Mouse (Mus musculus) olfactory bulb, adult 2 months (tissue): ENCODE measurements around the gene Armc9. TPM values are rescaled to one million over a fixed set of nuclear protein-coding genes. Genes with fewer than 3 reads are reported as not detected.

Experiments used
- H3K27ac ChIP-seq: fragments of 200-500 bp; 2 replicates; pipeline ENCODE4 v1.5.1; 2012; ENCODE audit warnings: low read depth, low read length; ENCODE audit not compliant: insufficient read depth
- H3K4me1 ChIP-seq: fragments of 200-500 bp; 2 replicates; pipeline ENCODE4 v1.6.1; 2012; ENCODE audit warnings: low read length; ENCODE audit not compliant: control insufficient read depth, insufficient read depth
- H3K4me3 ChIP-seq: fragments of 200-500 bp; 2 replicates; pipeline ENCODE4 v1.5.1; 2012; ENCODE audit warnings: mild to moderate bottlenecking, low read depth, low read length, moderate library complexity; ENCODE audit not compliant: insufficient read depth
- CTCF ChIP-seq: fragments of 200-500 bp; IDR thresholded peaks from 2 replicates; pipeline ENCODE4 v1.5.1; 2012; ENCODE audit warnings: low read depth, mild to moderate bottlenecking, low read length, moderate library complexity; ENCODE audit not compliant: insufficient read depth
- POLR2A ChIP-seq: fragments of 200-500 bp; IDR thresholded peaks from 2 replicates; pipeline ENCODE4 v1.6.1; 2012; ENCODE audit warnings: mild to moderate bottlenecking, low read depth, low read length, moderate library complexity; ENCODE audit not compliant: insufficient read depth
- WGBS: fragments of 180-500 bp; shearing (Covaris S2); methylation state at CpG from one replicate; pipeline ENCODE4 v1.1.7; 2018; 5-methylcytosine and 5-hydroxymethylcytosine counted together
- polyA plus RNA-seq: library from polyadenylated mRNA; stranded (reverse); fragments of >200 nt; gene quantifications from 2 replicates; pipeline ENCODE4 v1.2.4, GENCODE M21; 2012; ENCODE audit warnings: low replicate concordance; ENCODE audit not compliant: missing spikeins, insufficient read depth, insufficient read length

The Armc9 gene
- polyA plus RNA-seq, 1 experiment = not detected

- H3K27ac ChIP-seq = no peak overlapping the region
- H3K4me1 ChIP-seq = peaks cover 3% of the 10 kb centered on the region; the same call in 1 of the 2 replicates
- no peak for TF ChIP-seq POLR2A
- no peak overlapping the region for H3K4me3 ChIP-seq
- WGBS = 90% methylated on average over 4 of the region's 4 CpGs
Observed at GRCm38 (mm10) chr1:86183577-86184263, 29.1 kb downstream of the Armc9 start.

- H3K4me3 ChIP-seq = no peak overlapping the region
- 88% methylated on average over 7 of the region's 7 CpGs for WGBS
- TF ChIP-seq CTCF = no peak
- TF ChIP-seq POLR2A = no peak
- H3K27ac ChIP-seq = no peak overlapping the region
- H3K4me1 ChIP-seq = peaks cover 6% of the 10 kb centered on the region; the same call in 1 of the 2 replicates
Observed at GRCm38 (mm10) chr1:86186762-86187161, 32.2 kb downstream of the Armc9 start.

GRCm38 (mm10) chr1:86187856-86188255 lies 33.3 kb downstream of the Armc9 start:
- WGBS = 64% methylated on average over 2 of the region's 2 CpGs
- Histone ChIP-seq H3K4me1 (peaks cover 6% of the 10 kb centered on the region; the same call in 1 of the 2 replicates), H3K4me3 (no peak overlapping the region), H3K27ac (no peak overlapping the region)
- TF ChIP-seq POLR2A (no peak), CTCF (no peak)

- H3K4me1 ChIP-seq = peaks cover 6% of the 10 kb centered on the region; the same call in 1 of the 2 replicates
- WGBS = 55% methylated on average over 2 of the region's 2 CpGs
- no peak overlapping the region for H3K27ac ChIP-seq
- H3K4me3 ChIP-seq = no peak overlapping the region
- TF ChIP-seq CTCF = no peak
- TF ChIP-seq POLR2A = no peak
Observed at GRCm38 (mm10) chr1:86188271-86188670, 33.7 kb downstream of the Armc9 start.

GRCm38 (mm10) chr1:86189034-86189702 lies 34.6 kb downstream of the Armc9 start:
- peaks cover 6% of the 10 kb centered on the region; the same call in 1 of the 2 replicates for H3K4me1 ChIP-seq
- 90% methylated on average over 6 of the region's 6 CpGs for WGBS
- H3K4me3 ChIP-seq = no peak overlapping the region
- H3K27ac ChIP-seq = no peak overlapping the region
- TF ChIP-seq CTCF (no peak), POLR2A (no peak)

- WGBS = 90% methylated on average over 6 of the region's 6 CpGs
- TF ChIP-seq POLR2A (no peak), CTCF (no peak)
- Histone ChIP-seq H3K27ac (no peak overlapping the region), H3K4me1 (peaks cover 6% of the 10 kb centered on the region; the same call in 1 of the 2 replicates), H3K4me3 (no peak overlapping the region)
Observed at GRCm38 (mm10) chr1:86190843-86191242, 36.3 kb downstream of the Armc9 start.

GRCm38 (mm10) chr1:86194044-86194443 lies 39.5 kb downstream of the Armc9 start:
- H3K27ac ChIP-seq = no peak overlapping the region
- WGBS = 76% methylated on average over 7 of the region's 7 CpGs

GRCm38 (mm10) chr1:86198276-86198675 lies 43.7 kb downstream of the Armc9 start:
- 84% methylated on average over 6 of the region's 6 CpGs for WGBS
- no peaks in the 10 kb centered on the region for H3K4me1 ChIP-seq
- TF ChIP-seq CTCF (no peak), POLR2A (no peak)
- no peak overlapping the region for H3K27ac ChIP-seq
- H3K4me3 ChIP-seq = no peak overlapping the region

More at GRCm38 (mm10) chr1:86194044-86194443, 39.5 kb downstream of the Armc9 start:
- no peak overlapping the region for H3K4me3 ChIP-seq
- 0 out of 2 replicates have a peak, but pooled peaks cover under 1% of the 10 kb centered on the region for H3K4me1 ChIP-seq
- TF ChIP-seq POLR2A (no peak), CTCF (no peak)

- no peak for TF ChIP-seq CTCF
- TF ChIP-seq POLR2A = no peak
- WGBS = 73% methylated on average over 5 of the region's 5 CpGs
- Histone ChIP-seq H3K27ac (no peak overlapping the region), H3K4me3 (no peak overlapping the region), H3K4me1 (no peaks in the 10 kb centered on the region)
Observed at GRCm38 (mm10) chr1:86199026-86199425, 44.4 kb downstream of the Armc9 start.
